Mouse (Mus musculus): ENCODE results near the gene Zc3h10. TPM values are rescaled to one million over a fixed set of nuclear protein-coding genes. Genes with fewer than 3 reads are reported as not detected.

The Zc3h10 gene
- polyA plus RNA-seq, 1 experiment from 2014 or later: 15.4 TPM

GRCm38 (mm10) chr10:128536266-128536940 lies 11.2 kb downstream of the Zc3h10 start:
- Histone ChIP-seq H3K27ac (peak overlapping the region; percentile 78), H3K36me3 (no peaks in the 10 kb centered on the region), H3K27me3 (no peaks in the 10 kb centered on the region), H3K9ac (no peak overlapping the region), H3K9me3 (no peaks in the 10 kb centered on the region), H3K4me3 (peak overlapping the region; percentile 25), H3K4me1 (peaks cover 7% of the 10 kb centered on the region; the same call in 1 of the 2 replicates), H3K4me2 (peak overlapping the region; percentile 36)
- ATAC-seq (ENCODE audit: insufficient number of reproducible peaks, low FRiP score, low TSS enrichment, low read depth): peak; percentile 88
- 14% methylated on average over 18 of the region's 18 CpGs for WGBS

GRCm38 (mm10) chr10:128535624-128536265 lies 11.8 kb downstream of the Zc3h10 start:
- Histone ChIP-seq H3K27ac (peak overlapping the region; percentile 78), H3K9ac (no peak overlapping the region), H3K36me3 (no peaks in the 10 kb centered on the region), H3K4me2 (peak overlapping the region; percentile 36), H3K27me3 (no peaks in the 10 kb centered on the region), H3K4me1 (peaks cover 7% of the 10 kb centered on the region; the same call in 1 of the 2 replicates), H3K9me3 (no peaks in the 10 kb centered on the region), H3K4me3 (peak overlapping the region; percentile 25)
- no peak; the same call in 1 of the 2 replicates for ATAC-seq (ENCODE audit: insufficient number of reproducible peaks, low FRiP score, low TSS enrichment, low read depth)
- 61% methylated on average over 4 of the region's 4 CpGs for WGBS

GRCm38 (mm10) chr10:128535206-128535605 lies 12.4 kb downstream of the Zc3h10 start:
- no peak overlapping the region for H3K9ac ChIP-seq
- no peaks in the 10 kb centered on the region for H3K27me3 ChIP-seq
- H3K4me2 ChIP-seq: no peak overlapping the region
- WGBS: 83% methylated on average over 2 of the region's 2 CpGs
- no peaks in the 10 kb centered on the region for H3K9me3 ChIP-seq
- peaks cover 7% of the 10 kb centered on the region; the same call in 1 of the 2 replicates for H3K4me1 ChIP-seq
- H3K4me3 ChIP-seq: no peak overlapping the region
- no peaks in the 10 kb centered on the region for H3K36me3 ChIP-seq
- H3K27ac ChIP-seq: no peak overlapping the region
- ATAC-seq (ENCODE audit: insufficient number of reproducible peaks, low FRiP score, low TSS enrichment, low read depth): no peak

GRCm38 (mm10) chr10:128526366-128527356 lies 20.9 kb downstream of the Zc3h10 start:
- no peak for ATAC-seq (ENCODE audit: insufficient number of reproducible peaks, low FRiP score, low TSS enrichment, low read depth)
- Histone ChIP-seq H3K36me3 (peaks cover 10% of the 10 kb centered on the region), H3K27me3 (no peaks in the 10 kb centered on the region), H3K27ac (peak overlapping the region; percentile 91), H3K9me3 (no peaks in the 10 kb centered on the region), H3K4me2 (peak overlapping the region; percentile 92), H3K4me1 (peaks cover 20% of the 10 kb centered on the region), H3K9ac (peak overlapping the region; percentile 23; the same call in 1 of the 2 replicates), H3K4me3 (peak overlapping the region; percentile 95)
- WGBS: 31% methylated on average over 28 of the region's 28 CpGs

GRCm38 (mm10) chr10:128525671-128526308 lies 21.8 kb downstream of the Zc3h10 start, which contains the start of gene Esyt1:
Esyt1 (minus strand) TSS chr10:128525871.
- ATAC-seq (ENCODE audit: insufficient number of reproducible peaks, low FRiP score, low TSS enrichment, low read depth): peak; percentile 99
- Histone ChIP-seq H3K4me2 (peak within 1 kb of the TSS; percentile 92), H3K36me3 (peaks cover 18% of the 10 kb centered on the region), H3K4me1 (peaks cover 20% of the 10 kb centered on the region), H3K9me3 (no peaks in the 10 kb centered on the region), H3K9ac (peak within 1 kb of the TSS; percentile 83), H3K4me3 (peak within 1 kb of the TSS; percentile 95), H3K27me3 (no peaks in the 10 kb centered on the region), H3K27ac (peak within 1 kb of the TSS; percentile 91)
- WGBS: under 1% methylated on average over 37 of the region's 37 CpGs

- H3K27me3 ChIP-seq: no peaks in the 10 kb centered on the region
- under 1% methylated on average over 58 of the region's 58 CpGs for WGBS
Measured at GRCm38 (mm10) chr10:128524732-128525662, 22.6 kb downstream of the Zc3h10 start.

GRCm38 (mm10) chr10:128524111-128524731 lies 23.4 kb downstream of the Zc3h10 start:
- H3K9ac ChIP-seq: peak overlapping the region; percentile 83; the same call in 1 of the 2 replicates
- H3K27me3 ChIP-seq: no peaks in the 10 kb centered on the region
- peak overlapping the region; percentile 92 for H3K4me2 ChIP-seq
- H3K27ac ChIP-seq: no peak overlapping the region
- H3K4me3 ChIP-seq: peak overlapping the region; percentile 95
- no peak for ATAC-seq (ENCODE audit: insufficient number of reproducible peaks, low FRiP score, low TSS enrichment, low read depth)
- H3K4me1 ChIP-seq: peaks cover 20% of the 10 kb centered on the region
- WGBS: 12% methylated on average over 11 of the region's 11 CpGs
- H3K36me3 ChIP-seq: peaks cover 32% of the 10 kb centered on the region
- H3K9me3 ChIP-seq: no peaks in the 10 kb centered on the region

More at GRCm38 (mm10) chr10:128524732-128525662, 22.6 kb downstream of the Zc3h10 start:
- Histone ChIP-seq H3K4me2 (peak overlapping the region; percentile 92), H3K27ac (peak overlapping the region; percentile 91), H3K9me3 (no peaks in the 10 kb centered on the region), H3K9ac (peak overlapping the region; percentile 83), H3K4me1 (peaks cover 20% of the 10 kb centered on the region), H3K4me3 (peak overlapping the region; percentile 95), H3K36me3 (peaks cover 26% of the 10 kb centered on the region)
- ATAC-seq (ENCODE audit: insufficient number of reproducible peaks, low FRiP score, low TSS enrichment, low read depth): peak; percentile 2; the same call in 1 of the 2 replicates

GRCm38 (mm10) chr10:128522351-128522750 lies 25.2 kb downstream of the Zc3h10 start:
- H3K9me3 ChIP-seq: no peaks in the 10 kb centered on the region
- WGBS: 72% methylated on average over 6 of the region's 6 CpGs
- H3K36me3 ChIP-seq: peaks cover 48% of the 10 kb centered on the region
- peaks cover 20% of the 10 kb centered on the region for H3K4me1 ChIP-seq
- H3K27me3 ChIP-seq: peaks cover 8% of the 10 kb centered on the region; the same call in 1 of the 2 replicates
- no peak overlapping the region for H3K4me3 ChIP-seq
- no peak overlapping the region for H3K27ac ChIP-seq
- no peak overlapping the region for H3K4me2 ChIP-seq
- no peak for ATAC-seq (ENCODE audit: insufficient number of reproducible peaks, low FRiP score, low TSS enrichment, low read depth)
- H3K9ac ChIP-seq: no peak overlapping the region

- H3K4me3 ChIP-seq: no peak overlapping the region
- H3K4me1 ChIP-seq: peaks cover 15% of the 10 kb centered on the region
- no peak for ATAC-seq (ENCODE audit: insufficient number of reproducible peaks, low FRiP score, low TSS enrichment, low read depth)
- no peak overlapping the region for H3K27ac ChIP-seq
- no peak overlapping the region for H3K4me2 ChIP-seq
- H3K36me3 ChIP-seq: peaks cover 66% of the 10 kb centered on the region
- H3K27me3 ChIP-seq: peaks cover 16% of the 10 kb centered on the region; the same call in 1 of the 2 replicates
- H3K9me3 ChIP-seq: no peaks in the 10 kb centered on the region
- H3K9ac ChIP-seq: no peak overlapping the region
- 82% methylated on average over 16 of the region's 16 CpGs for WGBS
Measured at GRCm38 (mm10) chr10:128520591-128520990, 27.0 kb downstream of the Zc3h10 start.

GRCm38 (mm10) chr10:128518833-128519232 lies 28.7 kb downstream of the Zc3h10 start:
- peaks cover 75% of the 10 kb centered on the region for H3K36me3 ChIP-seq

More at GRCm38 (mm10) chr10:128518833-128519232, 28.7 kb downstream of the Zc3h10 start:
- Histone ChIP-seq H3K27ac (no peak overlapping the region), H3K4me1 (peaks cover 3% of the 10 kb centered on the region; the same call in 1 of the 2 replicates), H3K27me3 (peaks cover 16% of the 10 kb centered on the region; the same call in 1 of the 2 replicates), H3K4me2 (no peak overlapping the region), H3K9me3 (no peaks in the 10 kb centered on the region), H3K9ac (no peak overlapping the region), H3K4me3 (no peak overlapping the region)
- 72% methylated on average over 7 of the region's 7 CpGs for WGBS
- ATAC-seq (ENCODE audit: insufficient number of reproducible peaks, low FRiP score, low TSS enrichment, low read depth): no peak
